Mouse (Mus musculus) embryonic fibroblast, embryonic 13.5 days (primary cell): ENCODE measurements around the gene Cemip2. TPM values are rescaled to one million over a fixed set of nuclear protein-coding genes. Genes with fewer than 3 reads are reported as not detected.

Experiments
- H3K27ac ChIP-seq: 2 replicates; pipeline ENCODE4 v1.5.1; 2012; ENCODE audit warnings: low read length, control low read depth, inconsistent platforms; ENCODE audit not compliant: insufficient read depth
- H3K4me1 ChIP-seq: 2 replicates; pipeline ENCODE4 v1.6.1; 2011; ENCODE audit warnings: low read length; ENCODE audit not compliant: control insufficient read depth, insufficient read depth
- H3K4me3 ChIP-seq: 2 replicates; pipeline ENCODE4 v1.5.1; 2011; ENCODE audit warnings: mild to moderate bottlenecking, control low read depth, low read length; ENCODE audit not compliant: insufficient read depth
- CTCF ChIP-seq: IDR thresholded peaks from 2 replicates; pipeline ENCODE4 v1.5.1; 2011; ENCODE audit warnings: mild to moderate bottlenecking, control low read depth, low read length, moderate library complexity, borderline replicate concordance; ENCODE audit not compliant: insufficient read depth
- POLR2A ChIP-seq: IDR thresholded peaks from 2 replicates; pipeline ENCODE4 v1.6.1; 2011; ENCODE audit warnings: low read depth, mild to moderate bottlenecking, control low read depth, low read length, moderate library complexity
- polyA plus RNA-seq: library from polyadenylated mRNA; stranded (reverse); fragments of >200 nt; gene quantifications from 2 replicates; pipeline ENCODE4 v1.2.4, GENCODE M21; 2011; ENCODE audit warnings: low read depth; ENCODE audit not compliant: missing spikeins, insufficient read length

The Cemip2 gene
- polyA plus RNA-seq, 1 experiment = 24.0 TPM

GRCm38 (mm10) chr19:21777171-21777731 lies 891 bp upstream of the Cemip2 start:
- Histone ChIP-seq H3K4me1 (peaks cover 11% of the 10 kb centered on the region), H3K4me3 (no peak overlapping the region), H3K27ac (peak overlapping the region; percentile 66)
- TF ChIP-seq POLR2A = peak; percentile 20; the same call in 1 of the 2 replicates
- TF ChIP-seq CTCF = no peak

GRCm38 (mm10) chr19:21779106-21779505 lies 964 bp downstream of the Cemip2 start:
- TF ChIP-seq POLR2A = no peak
- TF ChIP-seq CTCF = no peak
- Histone ChIP-seq H3K27ac (peak overlapping the region; percentile 84; the same call in 1 of the 2 replicates), H3K4me3 (peak overlapping the region; percentile 84), H3K4me1 (peaks cover 8% of the 10 kb centered on the region; the same call in 1 of the 2 replicates)

GRCm38 (mm10) chr19:21780663-21781062 lies 2.5 kb downstream of the Cemip2 start:
- Histone ChIP-seq H3K4me1 (peaks cover 14% of the 10 kb centered on the region; the same call in 1 of the 2 replicates), H3K4me3 (no peak overlapping the region), H3K27ac (no peak overlapping the region)
- TF ChIP-seq POLR2A (no peak), CTCF (no peak)

- Histone ChIP-seq H3K4me1 (peaks cover 14% of the 10 kb centered on the region; the same call in 1 of the 2 replicates), H3K27ac (no peak overlapping the region), H3K4me3 (no peak overlapping the region)
- TF ChIP-seq POLR2A (no peak), CTCF (no peak)
Observed at GRCm38 (mm10) chr19:21781066-21781786, 3.1 kb downstream of the Cemip2 start.

- TF ChIP-seq POLR2A (no peak), CTCF (no peak)
- no peak overlapping the region for H3K4me3 ChIP-seq
- peaks cover 14% of the 10 kb centered on the region; the same call in 1 of the 2 replicates for H3K4me1 ChIP-seq
- H3K27ac ChIP-seq = no peak overlapping the region
Observed at GRCm38 (mm10) chr19:21781787-21782432, 3.8 kb downstream of the Cemip2 start.

GRCm38 (mm10) chr19:21783717-21784116 lies 5.6 kb downstream of the Cemip2 start:
- TF ChIP-seq CTCF = no peak
- no peak for TF ChIP-seq POLR2A
- H3K4me1 ChIP-seq = peaks cover 20% of the 10 kb centered on the region

GRCm38 (mm10) chr19:21784331-21785131 lies 6.4 kb downstream of the Cemip2 start:
- TF ChIP-seq POLR2A (no peak), CTCF (no peak)
- H3K4me1 ChIP-seq = peaks cover 20% of the 10 kb centered on the region
- H3K4me3 ChIP-seq = no peak overlapping the region
- H3K27ac ChIP-seq = no peak overlapping the region

More at GRCm38 (mm10) chr19:21783717-21784116, 5.6 kb downstream of the Cemip2 start:
- H3K4me3 ChIP-seq = no peak overlapping the region
- no peak overlapping the region for H3K27ac ChIP-seq

- peaks cover 20% of the 10 kb centered on the region for H3K4me1 ChIP-seq
- H3K4me3 ChIP-seq = no peak overlapping the region
- no peak overlapping the region for H3K27ac ChIP-seq
- TF ChIP-seq POLR2A = no peak
- TF ChIP-seq CTCF = no peak
Observed at GRCm38 (mm10) chr19:21785132-21785528, 7.0 kb downstream of the Cemip2 start.

- peaks cover 12% of the 10 kb centered on the region for H3K4me1 ChIP-seq
- peak overlapping the region; percentile 35; the same call in 1 of the 2 replicates for H3K27ac ChIP-seq
- no peak for TF ChIP-seq CTCF
- no peak for TF ChIP-seq POLR2A
- no peak overlapping the region for H3K4me3 ChIP-seq
Observed at GRCm38 (mm10) chr19:21787004-21787480, 8.9 kb downstream of the Cemip2 start.
